Mouse (Mus musculus) C2C12 (cell line): Measurements from ENCODE around the gene Cacna2d4.

Experiments used
- CEBPB ChIP-seq: IDR thresholded peaks from one replicate; pipeline ENCODE4 v1.6.1; 2011; ENCODE audit warnings: low read depth, mild to moderate bottlenecking, control low read depth, moderate library complexity
- CTCF ChIP-seq: IDR thresholded peaks from one replicate; pipeline ENCODE4 v1.5.1; 2011; ENCODE audit not compliant: control insufficient read depth, insufficient read depth, insufficient read length
- FOSL1 ChIP-seq: IDR thresholded peaks from one replicate; pipeline ENCODE4 v1.8.0; 2011; ENCODE audit warnings: mild to moderate bottlenecking, low read length; ENCODE audit not compliant: poor library complexity, insufficient read depth, severe bottlenecking
- MAX ChIP-seq: IDR thresholded peaks from one replicate; pipeline ENCODE4 v1.6.1; 2011; ENCODE audit warnings: mild to moderate bottlenecking, control low read depth
- MYOG ChIP-seq: IDR thresholded peaks from one replicate; pipeline ENCODE4 v1.6.1; 2011; ENCODE audit not compliant: control insufficient read depth, insufficient read length; ENCODE audit errors: extremely low read depth
- USF1 ChIP-seq: IDR thresholded peaks from one replicate; pipeline ENCODE4 v1.6.1; 2011; ENCODE audit warnings: low read depth, mild to moderate bottlenecking, control low read depth, moderate library complexity

- TF ChIP-seq CTCF (no peak), MAX (no peak), USF1 (no peak), MYOG (no peak), FOSL1 (no peak), CEBPB (no peak)
Observed at GRCm38 (mm10) chr6:119248578-119248977, 12.3 kb downstream of the Cacna2d4 start.
